ENCODE assay signal across 8 mouse cellular contexts in the genomic region with DNA sequence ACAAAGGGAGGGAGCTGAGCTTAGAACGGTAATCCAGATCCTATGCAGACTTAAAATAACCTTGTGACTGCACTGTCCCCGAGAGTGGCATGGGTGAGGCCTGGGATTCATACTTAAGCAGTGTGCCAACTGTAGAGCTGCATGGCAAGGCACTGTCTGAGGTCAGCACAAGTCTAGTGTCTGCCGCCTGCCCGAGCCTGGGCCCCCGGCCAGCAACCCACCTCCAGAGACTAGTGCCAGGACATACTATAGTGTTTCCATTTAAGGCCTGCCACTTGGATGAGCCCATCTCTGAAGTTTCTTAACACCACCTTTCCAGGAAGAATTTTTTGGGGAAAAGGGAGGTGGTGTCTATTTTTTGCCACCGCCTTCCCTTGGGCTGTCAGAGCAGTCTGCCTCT. TPM values are rescaled to one million over a fixed set of nuclear protein-coding genes. Genes with fewer than 3 reads are reported as not detected.
DNase-seq lines count a peak whose midpoint lies in the region; ATAC-seq lines count a peak whose summit lies in the region.

No protein-coding gene starts in this region.

- H3K9ac ChIP-seq in hindbrain, embryonic 16.5 days (ENCODE audit: low read depth, low read length) = peak overlapping the region; percentile 47; the same call in 1 of the 2 replicates
- peak overlapping the region; percentile 6; the same call in 1 of the 2 replicates for H3K9ac ChIP-seq in liver, embryonic 13.5 days

- H3K4me1 ChIP-seq in hindbrain, embryonic 16.5 days (ENCODE audit: control insufficient read depth, insufficient read depth, low read depth, low read length) = peaks cover 30% of the 10 kb centered on the region
- H3K4me1 ChIP-seq in liver, embryonic 13.5 days (replicated peaks) = peaks cover 17% of the 10 kb centered on the region

- no peaks in the 10 kb centered on the region for H3K36me3 ChIP-seq in hindbrain, embryonic 16.5 days (ENCODE audit: control insufficient read depth, insufficient read depth, low read length)
- H3K36me3 ChIP-seq in liver, embryonic 13.5 days = no peaks in the 10 kb centered on the region

- no peaks in the 10 kb centered on the region for H3K9me3 ChIP-seq in hindbrain, embryonic 16.5 days (ENCODE audit: control insufficient read depth, low read length)
- H3K9me3 ChIP-seq in liver, embryonic 13.5 days (replicated peaks) = no peaks in the 10 kb centered on the region

- H3K27me3 ChIP-seq in hindbrain, embryonic 16.5 days (replicated peaks; ENCODE audit: control insufficient read depth, insufficient read depth, low read length) = no peaks in the 10 kb centered on the region
- H3K27me3 ChIP-seq in liver, embryonic 13.5 days = peaks cover 44% of the 10 kb centered on the region

- peak overlapping the region; percentile 81 for H3K4me2 ChIP-seq in hindbrain, embryonic 16.5 days (ENCODE audit: low read length)
- peak overlapping the region; percentile 70 for H3K4me2 ChIP-seq in liver, embryonic 13.5 days

- H3K4me3 ChIP-seq in hindbrain, embryonic 16.5 days (ENCODE audit: low read length) = peak overlapping the region; percentile 95
- H3K4me3 ChIP-seq in liver, embryonic 13.5 days (replicated peaks) = peak overlapping the region; percentile 66

- no peak overlapping the region for H3K27ac ChIP-seq in hindbrain, embryonic 16.5 days (ENCODE audit: low read depth, low read length)
- no peak overlapping the region for H3K27ac ChIP-seq in liver, embryonic 13.5 days

- WGBS in hindbrain, embryonic 16.5 days = 34% methylated on average over 6 of the region's 6 CpGs
- WGBS in liver, embryonic 13.5 days (ENCODE audit: insufficient replicate concordance) = 63% methylated on average over 6 of the region's 6 CpGs

- no peak for ATAC-seq in hindbrain, embryonic 16.5 days
- ATAC-seq in liver, embryonic 13.5 days (ENCODE audit: low read depth) = no peak
- no peak for ATAC-seq in inflammation-experienced regulatory T-cells, adult 6 months

- peak; percentile 36 for DNase-seq in adipocyte (ENCODE audit: low spot score)
- peak; percentile 64 to 68 for DNase-seq in cerebellum, adult 18-20 months
- peak; percentile 68 to 79 for DNase-seq in frontal cortex, postnatal 36 days (ENCODE audit: low spot score in 2 of 2)
- DNase-seq in liver, embryonic 13.5 days = no peak
- DNase-seq in right cerebral cortex, postnatal 10 days (ENCODE audit: low spot score in 2 of 2) = peak; percentile 65 to 75
- DNase-seq in embryo, embryonic 10 days (ENCODE audit: low spot score) = no peak

RNA-seq across cellular contexts. Expression of a gene that starts 1.7 kb away (rescaled TPM):
- 4.6 and 5.1 TPM in 2 replicates for polyA plus RNA-seq in hindbrain, embryonic 16.5 days (2015; fragmentation: Nextera tagmentation; extraction: Ambion mirVana)
- polyA plus RNA-seq in liver, embryonic 13.5 days (2015; fragmentation: Nextera tagmentation; extraction: Ambion mirVana) = 2.7 and 2.8 TPM in 2 replicates
- polyA plus RNA-seq in inflammation-experienced regulatory T-cells, adult 6 months (2017; shearing (Covaris generic)) = under 1 TPM; 0.27 to 0.39 (median 0.32) TPM

RNA-seq across cellular contexts. Expression of a gene that starts 1.8 kb away (rescaled TPM):
- polyA plus RNA-seq in hindbrain, embryonic 16.5 days (2015; fragmentation: Nextera tagmentation; extraction: Ambion mirVana) = 14.6 and 15.1 TPM in 2 replicates
- polyA plus RNA-seq in liver, embryonic 13.5 days (2015; fragmentation: Nextera tagmentation; extraction: Ambion mirVana) = 1.4 and 1.6 TPM in 2 replicates
- under 1 TPM in 1 of 3 experiments, not detected in 2; 0.15 TPM for polyA plus RNA-seq in inflammation-experienced regulatory T-cells, adult 6 months (2017; shearing (Covaris generic))

Comparison
In these comparisons a context has a peak if more than half of its experiments do, and no peak if none do; other contexts are left out.
1. DNase-seq: peak in adipocyte (single experiment), cerebellum, adult 18-20 months (2 of 2), frontal cortex, postnatal 36 days (2 of 2) and right cerebral cortex, postnatal 10 days (2 of 2); none in liver, embryonic 13.5 days (single experiment) and embryo, embryonic 10 days (single experiment).